Mouse (Mus musculus) limb, embryonic 12.5 days (tissue): ENCODE measurements at regions not wholly inside any gene's neighbourhood (a gene's known extent, or its start where the extent isn't known, plus 50 kb on each side); places are given as distances from the start of the nearest gene placed in this dataset.

Source experiments
- ATAC-seq: fragments of 200-750 bp; cut with Nextera tagmentation; 2 replicates; pipeline ENCODE4 v1.8.0; 2017; ENCODE audit warnings: low read depth, moderate TSS enrichment; ENCODE audit not compliant: insufficient number of reproducible peaks, insufficient read depth, low FRiP score, low TSS enrichment
- H3K27ac ChIP-seq: fragments of 300-500 bp; sonication (generic); 2 replicates; pipeline ENCODE4 v1.5.1; 2016; ENCODE audit warnings: mild to moderate bottlenecking, moderate library complexity
- H3K27me3 ChIP-seq: fragments of 300-500 bp; sonication (generic); 2 replicates; pipeline ENCODE4 v1.6.1; 2016; ENCODE audit warnings: mild to moderate bottlenecking, moderate library complexity
- H3K36me3 ChIP-seq: fragments of 300-500 bp; sonication (generic); 2 replicates; pipeline ENCODE4 v1.6.1; 2016; ENCODE audit warnings: mild to moderate bottlenecking, moderate library complexity
- H3K4me1 ChIP-seq: fragments of 300-500 bp; sonication (generic); replicated peaks from 2 replicates; pipeline ENCODE4 v1.6.1; 2016
- H3K4me2 ChIP-seq: fragments of 300-500 bp; sonication (generic); 2 replicates; pipeline ENCODE4 v1.6.1; 2016; ENCODE audit warnings: mild to moderate bottlenecking, moderate library complexity
- H3K4me3 ChIP-seq: fragments of 300-500 bp; sonication (generic); replicated peaks from 2 replicates; pipeline ENCODE4 v1.5.1; 2016; ENCODE audit warnings: mild to moderate bottlenecking
- H3K9ac ChIP-seq: fragments of 300-500 bp; sonication (generic); replicated peaks from 2 replicates; pipeline ENCODE4 v1.6.1; 2016; ENCODE audit warnings: mild to moderate bottlenecking, moderate library complexity
- H3K9me3 ChIP-seq: fragments of 300-500 bp; sonication (generic); 2 replicates; pipeline ENCODE4 v1.6.1; 2016; ENCODE audit warnings: mild to moderate bottlenecking, moderate library complexity
- WGBS: fragments of 180-500 bp; shearing (Covaris S2); methylation state at CpG from one replicate; pipeline ENCODE4 v1.1.7; 2016; 5-methylcytosine and 5-hydroxymethylcytosine counted together

- no peak for ATAC-seq
- 89% methylated on average over 3 of the region's 3 CpGs for WGBS
- Histone ChIP-seq H3K9ac (no peak overlapping the region), H3K4me1 (no peaks in the 10 kb centered on the region), H3K4me3 (no peak overlapping the region), H3K36me3 (no peaks in the 10 kb centered on the region), H3K27ac (no peak overlapping the region), H3K27me3 (no peaks in the 10 kb centered on the region), H3K9me3 (no peaks in the 10 kb centered on the region), H3K4me2 (no peak overlapping the region)
These were observed 682.7 kb upstream of the Pou3f3 start for GRCm38 (mm10) chr1:42012911-42013310.

- WGBS = 50% methylated on average over 2 of the region's 2 CpGs
- no peaks in the 10 kb centered on the region for H3K27me3 ChIP-seq
- H3K9ac ChIP-seq = no peak overlapping the region
- no peak overlapping the region for H3K4me2 ChIP-seq
- no peak overlapping the region for H3K4me3 ChIP-seq
- 0 out of 2 replicates have a peak, but pooled peaks cover 6% of the 10 kb centered on the region for H3K9me3 ChIP-seq
- no peak for ATAC-seq
- H3K36me3 ChIP-seq = no peaks in the 10 kb centered on the region
- no peaks in the 10 kb centered on the region for H3K4me1 ChIP-seq
- no peak overlapping the region for H3K27ac ChIP-seq
These were observed 676.6 kb upstream of the Pou3f3 start for GRCm38 (mm10) chr1:42018966-42019365.

GRCm38 (mm10) chr1:42025781-42026180 lies 669.8 kb upstream of the Pou3f3 start:
- no peak for ATAC-seq
- Histone ChIP-seq H3K27ac (no peak overlapping the region), H3K36me3 (no peaks in the 10 kb centered on the region), H3K4me2 (no peak overlapping the region), H3K9me3 (0 out of 2 replicates have a peak, but pooled peaks cover 6% of the 10 kb centered on the region), H3K4me1 (peaks cover 7% of the 10 kb centered on the region; the same call in 1 of the 2 replicates), H3K9ac (no peak overlapping the region), H3K27me3 (no peaks in the 10 kb centered on the region), H3K4me3 (no peak overlapping the region)
- 83% methylated on average over 6 of the region's 6 CpGs for WGBS

GRCm38 (mm10) chr1:42026423-42026822 lies 669.1 kb upstream of the Pou3f3 start:
- WGBS = 19% methylated on average over 5 of the region's 5 CpGs
- Histone ChIP-seq H3K4me1 (peaks cover 7% of the 10 kb centered on the region; the same call in 1 of the 2 replicates), H3K27ac (no peak overlapping the region), H3K27me3 (no peaks in the 10 kb centered on the region), H3K36me3 (no peaks in the 10 kb centered on the region), H3K4me3 (no peak overlapping the region), H3K9ac (no peak overlapping the region), H3K4me2 (peak overlapping the region; percentile 11), H3K9me3 (0 out of 2 replicates have a peak, but pooled peaks cover 6% of the 10 kb centered on the region)
- ATAC-seq = no peak; the same call in 1 of the 2 replicates

- Histone ChIP-seq H3K27ac (no peak overlapping the region), H3K9me3 (no peaks in the 10 kb centered on the region), H3K4me2 (no peak overlapping the region), H3K4me1 (no peaks in the 10 kb centered on the region), H3K9ac (no peak overlapping the region), H3K4me3 (no peak overlapping the region), H3K27me3 (no peaks in the 10 kb centered on the region), H3K36me3 (no peaks in the 10 kb centered on the region)
- no peak for ATAC-seq
- WGBS = 84% methylated on average over 2 of the region's 2 CpGs
These were observed 661.8 kb upstream of the Pou3f3 start for GRCm38 (mm10) chr1:42033786-42034185.

GRCm38 (mm10) chr1:42035371-42035770 lies 660.2 kb upstream of the Pou3f3 start:
- Histone ChIP-seq H3K9ac (no peak overlapping the region), H3K9me3 (no peaks in the 10 kb centered on the region), H3K4me3 (no peak overlapping the region), H3K36me3 (no peaks in the 10 kb centered on the region), H3K27ac (no peak overlapping the region), H3K4me2 (no peak overlapping the region), H3K4me1 (no peaks in the 10 kb centered on the region), H3K27me3 (no peaks in the 10 kb centered on the region)
- 91% methylated on average over 4 of the region's 4 CpGs for WGBS
- ATAC-seq = no peak

- no peak overlapping the region for H3K27ac ChIP-seq
- WGBS = 75% methylated on average over 2 of the region's 2 CpGs
- no peaks in the 10 kb centered on the region for H3K36me3 ChIP-seq
- no peak overlapping the region for H3K9ac ChIP-seq
- no peak overlapping the region for H3K4me3 ChIP-seq
- H3K9me3 ChIP-seq = no peaks in the 10 kb centered on the region
- H3K4me2 ChIP-seq = no peak overlapping the region
- ATAC-seq = no peak
- no peaks in the 10 kb centered on the region for H3K4me1 ChIP-seq
- H3K27me3 ChIP-seq = no peaks in the 10 kb centered on the region
These were observed 654.0 kb upstream of the Pou3f3 start for GRCm38 (mm10) chr1:42041544-42041943.

GRCm38 (mm10) chr1:42058494-42058893 lies 637.1 kb upstream of the Pou3f3 start:
- no peaks in the 10 kb centered on the region for H3K9me3 ChIP-seq

GRCm38 (mm10) chr1:42070064-42070463 lies 625.5 kb upstream of the Pou3f3 start:
- Histone ChIP-seq H3K4me1 (no peaks in the 10 kb centered on the region), H3K27ac (no peak overlapping the region), H3K36me3 (no peaks in the 10 kb centered on the region), H3K9me3 (no peaks in the 10 kb centered on the region), H3K9ac (no peak overlapping the region), H3K4me3 (no peak overlapping the region), H3K27me3 (no peaks in the 10 kb centered on the region), H3K4me2 (no peak overlapping the region)
- ATAC-seq = no peak
- WGBS = 65% methylated on average over 5 of the region's 5 CpGs

More at GRCm38 (mm10) chr1:42058494-42058893, 637.1 kb upstream of the Pou3f3 start:
- H3K4me1 ChIP-seq = no peaks in the 10 kb centered on the region
- no peak for ATAC-seq
- no peaks in the 10 kb centered on the region for H3K27me3 ChIP-seq
- no peak overlapping the region for H3K4me2 ChIP-seq
- no peak overlapping the region for H3K27ac ChIP-seq
- no peak overlapping the region for H3K4me3 ChIP-seq
- no peaks in the 10 kb centered on the region for H3K36me3 ChIP-seq
- H3K9ac ChIP-seq = no peak overlapping the region

GRCm38 (mm10) chr1:42096026-42096425 lies 599.5 kb upstream of the Pou3f3 start:
- no peaks in the 10 kb centered on the region for H3K27me3 ChIP-seq
- H3K4me2 ChIP-seq = no peak overlapping the region
- H3K36me3 ChIP-seq = no peaks in the 10 kb centered on the region
- H3K4me1 ChIP-seq = no peaks in the 10 kb centered on the region
- no peak overlapping the region for H3K9ac ChIP-seq
- H3K9me3 ChIP-seq = no peaks in the 10 kb centered on the region
- ATAC-seq = no peak
- no peak overlapping the region for H3K27ac ChIP-seq
- no peak overlapping the region for H3K4me3 ChIP-seq
- WGBS = 66% methylated on average over 2 of the region's 2 CpGs

- H3K9ac ChIP-seq = no peak overlapping the region
- no peak overlapping the region for H3K27ac ChIP-seq
- ATAC-seq = no peak
- no peak overlapping the region for H3K4me3 ChIP-seq
- no peaks in the 10 kb centered on the region for H3K4me1 ChIP-seq
- no peaks in the 10 kb centered on the region for H3K27me3 ChIP-seq
- no peaks in the 10 kb centered on the region for H3K9me3 ChIP-seq
- no peak overlapping the region for H3K4me2 ChIP-seq
- no peaks in the 10 kb centered on the region for H3K36me3 ChIP-seq
- 84% methylated on average over 2 of the region's 2 CpGs for WGBS
These were observed 597.0 kb upstream of the Pou3f3 start for GRCm38 (mm10) chr1:42098580-42098979.

- 76% methylated on average over 5 of the region's 5 CpGs for WGBS
- Histone ChIP-seq H3K36me3 (no peaks in the 10 kb centered on the region), H3K4me2 (no peak overlapping the region), H3K9me3 (no peaks in the 10 kb centered on the region), H3K4me3 (no peak overlapping the region), H3K27ac (no peak overlapping the region), H3K4me1 (no peaks in the 10 kb centered on the region), H3K27me3 (no peaks in the 10 kb centered on the region), H3K9ac (no peak overlapping the region)
- ATAC-seq = no peak
These were observed 588.0 kb upstream of the Pou3f3 start for GRCm38 (mm10) chr1:42107521-42107920.
